Comparison of ENCODE assay signal across 7 mouse cellular contexts in genomic region chr11:52003772-52004528, GRCm38 (mm10). TPM values are rescaled to one million over a fixed set of nuclear protein-coding genes. Genes with fewer than 3 reads are reported as not detected.
DNase-seq lines count a peak whose midpoint lies in the region; ATAC-seq lines count a peak whose summit lies in the region.

Cdkl3 (plus strand) TSS chr11:52004221.

- peak within 1 kb of the TSS; percentile 93 for H3K27ac ChIP-seq in intestine, embryonic 15.5 days
- H3K27ac ChIP-seq in midbrain, embryonic 10.5 days (replicated peaks): peak within 1 kb of the TSS; percentile 92

- under 1% methylated on average over 51 of the region's 51 CpGs for whole genome bisulfite sequencing in intestine, embryonic 15.5 days
- under 1% methylated on average over 51 of the region's 51 CpGs for WGBS in midbrain, embryonic 10.5 days

- H3K36me3 ChIP-seq in intestine, embryonic 15.5 days: no peaks in the 10 kb centered on the region
- 0 out of 2 replicates have a peak, but pooled peaks cover 4% of the 10 kb centered on the region for H3K36me3 ChIP-seq in midbrain, embryonic 10.5 days

- intact Hi-C loops in left cerebral cortex, postnatal 25 days (cut with DNase I): loop anchor here (5.0 kb wide), 1 partner anchor 37 kb away; the partner anchor contains the start of gene Cdkn2aipnl

- peaks cover 11% of the 10 kb centered on the region; the same call in 1 of the 2 replicates for H3K4me1 ChIP-seq in intestine, embryonic 15.5 days (replicated peaks)
- H3K4me1 ChIP-seq in midbrain, embryonic 10.5 days: peaks cover 45% of the 10 kb centered on the region

- peak within 1 kb of the TSS; percentile 82 for H3K9ac ChIP-seq in intestine, embryonic 15.5 days

- no peaks in the 10 kb centered on the region for H3K27me3 ChIP-seq in intestine, embryonic 15.5 days (replicated peaks)
- H3K27me3 ChIP-seq in midbrain, embryonic 10.5 days (ENCODE audit: low read depth, poor library complexity, severe bottlenecking): no peaks in the 10 kb centered on the region

- peak within 1 kb of the TSS; percentile 56 for H3K4me2 ChIP-seq in intestine, embryonic 15.5 days (replicated peaks)

- peak; percentile 91 for ATAC-seq in intestine, embryonic 15.5 days

- H3K9me3 ChIP-seq in intestine, embryonic 15.5 days: no peaks in the 10 kb centered on the region
- H3K9me3 ChIP-seq in midbrain, embryonic 10.5 days (replicated peaks): no peaks in the 10 kb centered on the region

- peak; percentile 89 for DNase-seq in adrenal gland, adult 18-20 months (ENCODE audit: low spot score in 2 of 2)
- peak; percentile 98 for DNase-seq in embryo, embryonic 11 days
- DNase-seq in gastrocnemius, postnatal 25 days: peak; percentile 96
- peak; percentile 88 to 94 for DNase-seq in left cerebral cortex, postnatal 25 days (ENCODE audit: low spot score in 2 of 2)
- peak; percentile 95 for DNase-seq in midbrain, embryonic 10.5 days (ENCODE audit: low spot score)
- DNase-seq in right cerebral cortex, postnatal 4 days: peak; percentile 80

- H3K4me3 ChIP-seq in intestine, embryonic 15.5 days (replicated peaks): peak within 1 kb of the TSS; percentile 88
- H3K4me3 ChIP-seq in midbrain, embryonic 10.5 days: peak within 1 kb of the TSS; percentile 69

RNA-seq across cellular contexts. Expression of gene Cdkl3, which starts in this region (rescaled TPM):
- 1 to 10 TPM; 3.5 to 7.0 TPM for total RNA-seq in adrenal gland, adult 18-20 months (2021)
- total RNA-seq in gastrocnemius, postnatal 25 days (2021): 1 to 10 TPM; 2.0 to 2.4 TPM
- polyA plus RNA-seq in intestine, embryonic 15.5 days (2015; fragmentation: Nextera tagmentation; extraction: Ambion mirVana): 5.4 and 6.6 TPM in 2 replicates
- 10 to 100 TPM; 12.5 to 12.9 TPM for total RNA-seq in left cerebral cortex, postnatal 25 days (2021)
- polyA plus RNA-seq in midbrain, embryonic 10.5 days (2016; fragmentation: Nextera tagmentation; extraction: Ambion mirVana): 9.5 and 13.3 TPM in 2 replicates

Comparison
In these comparisons a context has a peak if more than half of its experiments do, and no peak if none do; other contexts are left out.
1. Peak in every context shown above with its lines: DNase-seq, ATAC-seq, H3K4me3 ChIP-seq and H3K27ac ChIP-seq.